Mouse (Mus musculus) kidney, postnatal 36 days (tissue): ENCODE measurements around the gene Zbtb38.

ENCODE experiments used
- DNase-seq, 2 experiments: peaks; one replicate each; pipeline ENCODE4 v3.0.0; 2021 to 2022; ENCODE audit warnings: mixed read lengths in 2 of 2

The Zbtb38 gene

DNA sequence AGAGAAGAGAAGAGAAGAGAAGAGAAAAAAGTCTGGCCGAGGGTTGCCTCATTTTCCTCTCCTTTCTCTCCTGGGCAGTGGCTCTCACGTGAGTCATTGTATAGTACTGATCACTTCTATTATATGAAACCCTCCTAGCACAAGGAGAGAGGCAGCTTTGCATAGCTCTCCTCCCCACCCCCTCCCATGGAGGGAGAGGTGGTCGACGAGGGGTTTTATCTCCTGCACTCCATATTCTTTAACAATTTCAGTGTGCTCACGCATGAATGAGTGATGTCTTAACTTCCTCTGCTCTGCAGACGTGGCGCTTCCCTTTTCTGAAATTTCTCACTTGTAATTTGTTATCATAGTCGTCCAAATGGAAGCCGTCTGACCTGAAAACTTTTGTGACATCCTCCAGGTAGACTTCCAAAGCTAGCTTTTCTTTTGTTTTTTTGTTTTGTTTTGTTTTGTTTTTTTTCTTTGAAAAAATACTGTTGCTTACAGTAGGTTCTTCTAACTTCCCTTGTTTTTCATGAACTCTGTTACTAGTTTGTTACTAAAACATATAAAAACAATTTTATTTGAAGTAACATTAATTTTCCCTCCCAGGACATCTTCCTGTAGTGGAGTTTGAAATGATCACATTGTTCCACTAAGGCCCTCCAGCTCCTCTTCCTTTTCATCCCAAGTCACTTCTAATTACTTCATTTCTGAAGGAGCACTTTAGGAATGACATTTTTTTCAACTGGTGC lies 116.0 kb downstream of the Zbtb38 start:
- no peak for DNase-seq

DNA sequence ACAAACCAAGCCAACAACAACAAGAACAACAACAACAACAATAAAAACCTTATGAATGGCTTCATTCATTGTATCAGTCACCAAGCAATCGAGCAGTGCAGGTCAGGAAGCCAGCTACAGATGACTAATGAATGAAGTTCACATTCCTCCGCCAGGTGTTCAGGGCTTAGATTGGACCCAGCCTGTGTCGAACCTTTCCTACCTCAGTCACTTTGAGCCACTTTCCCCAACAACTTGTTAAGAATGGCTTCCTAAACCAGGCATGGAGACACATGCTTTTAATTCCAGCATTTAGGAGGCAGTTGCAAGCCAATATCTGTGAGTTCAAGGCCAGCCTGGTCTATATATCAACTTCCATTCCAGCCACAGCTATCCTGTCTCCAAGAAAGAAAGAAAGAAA lies 116.7 kb downstream of the Zbtb38 start:
- no peak for DNase-seq

DNA sequence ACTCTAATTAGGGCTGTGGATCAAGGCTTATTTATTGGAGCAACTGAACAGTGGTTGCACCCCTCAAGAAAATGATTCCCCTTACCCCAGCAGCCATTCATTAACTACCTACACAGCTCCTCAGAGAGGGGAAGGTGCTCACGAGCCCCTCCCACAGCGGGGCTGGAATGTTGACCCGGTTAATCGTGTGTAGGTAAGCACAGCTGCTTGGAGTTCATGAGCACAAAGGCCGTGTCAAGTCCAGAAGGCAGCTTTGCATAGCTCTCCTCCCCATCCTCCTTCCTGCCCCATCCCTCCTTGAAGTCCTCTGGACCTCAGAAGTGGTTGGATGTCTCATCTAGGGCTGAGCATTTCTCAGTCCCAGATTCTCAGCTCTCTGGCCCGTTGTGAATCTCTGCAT lies 117.5 kb downstream of the Zbtb38 start:
- peak; percentile 80 to 90 for DNase-seq

DNA sequence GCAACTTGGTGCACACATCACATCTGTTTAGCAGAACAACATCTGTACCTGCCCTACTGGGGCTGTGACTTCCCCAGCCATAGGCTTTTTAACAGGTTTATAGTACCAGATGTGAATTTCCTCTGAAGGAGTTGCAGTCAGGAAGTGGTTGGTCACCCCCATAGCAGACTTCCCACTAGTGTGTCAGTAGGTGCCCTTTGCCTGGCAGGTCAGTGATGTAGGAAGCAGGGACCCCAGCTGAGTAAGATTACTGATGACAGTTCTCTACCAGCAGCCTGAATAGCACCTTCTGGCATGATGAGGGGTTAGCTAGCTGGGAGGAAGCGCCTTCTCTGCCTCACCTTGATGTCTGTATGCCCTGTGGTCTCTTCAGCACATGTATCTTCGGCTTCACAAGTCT lies 118.9 kb downstream of the Zbtb38 start:
- no peak for DNase-seq
